Mouse (Mus musculus): Measurements from ENCODE around the gene Lipf. TPM values are rescaled to one million over a fixed set of nuclear protein-coding genes. Genes with fewer than 3 reads are reported as not detected.

Gene Lipf
- polyA plus RNA-seq (2014; fragmentation: Nextera tagmentation; extraction: Ambion mirVana) = not detected in 2 replicates

- DNase-seq (ENCODE audit: low spot score) (no peak), ATAC-seq (ENCODE audit: low read depth) (no peak)
- no peak within 1 kb of the TSS for H3K4me3 ChIP-seq (ENCODE audit: low read depth, low read length)
- no peaks in the 10 kb centered on the region for H3K9me3 ChIP-seq (ENCODE audit: control insufficient read depth, low read length)
- no peak within 1 kb of the TSS for H3K9ac ChIP-seq (ENCODE audit: low read depth, low read length)
- H3K27me3 ChIP-seq (replicated peaks; ENCODE audit: control insufficient read depth, insufficient read depth, low read length) = no peaks in the 10 kb centered on the region
- H3K27ac ChIP-seq (replicated peaks; ENCODE audit: low read depth, low read length) = no peak within 1 kb of the TSS
- no peaks in the 10 kb centered on the region for H3K4me1 ChIP-seq (ENCODE audit: control insufficient read depth, insufficient read depth, low read length)
- H3K4me2 ChIP-seq (ENCODE audit: low read depth, low read length) = no peak within 1 kb of the TSS
- no peaks in the 10 kb centered on the region for H3K36me3 ChIP-seq (ENCODE audit: control insufficient read depth, insufficient read depth, low read length)
These were observed at the start of gene Lipf for GRCm38 (mm10) chr19:33960887-33961286. Gene Lipf (plus strand): TSS chr19:33961187.

DNA sequence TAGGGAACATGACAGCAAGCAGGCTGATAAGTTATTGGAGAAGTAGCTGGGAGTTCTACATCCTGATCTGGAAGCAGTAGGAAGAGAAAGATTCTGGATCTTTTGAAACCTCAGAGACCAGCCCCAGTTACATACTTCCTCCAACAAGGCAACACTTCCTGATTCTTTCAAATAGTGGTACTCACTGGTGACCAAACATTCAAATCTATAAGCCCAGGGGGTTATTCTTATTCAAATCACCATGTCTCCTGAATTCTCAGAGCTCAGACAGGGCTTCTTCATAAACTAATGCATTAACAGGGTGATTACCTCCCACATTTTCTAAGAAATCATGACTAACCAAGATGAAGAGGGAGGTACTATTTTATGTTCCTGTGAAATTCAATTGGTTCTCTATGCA lies 36.9 kb upstream of the Lipf start:
- Histone ChIP-seq H3K27me3 (replicated peaks; ENCODE audit: control insufficient read depth, insufficient read depth, low read length) (no peaks in the 10 kb centered on the region), H3K4me2 (ENCODE audit: low read depth, low read length) (no peak overlapping the region), H3K9me3 (ENCODE audit: control insufficient read depth, low read length) (no peaks in the 10 kb centered on the region), H3K27ac (replicated peaks; ENCODE audit: low read depth, low read length) (no peak overlapping the region), H3K4me1 (ENCODE audit: control insufficient read depth, insufficient read depth, low read length) (no peaks in the 10 kb centered on the region), H3K36me3 (ENCODE audit: control insufficient read depth, insufficient read depth, low read length) (no peaks in the 10 kb centered on the region), H3K9ac (ENCODE audit: low read depth, low read length) (no peak overlapping the region), H3K4me3 (ENCODE audit: low read depth, low read length) (no peak overlapping the region)
- ATAC-seq (ENCODE audit: low read depth) (no peak), DNase-seq (ENCODE audit: low spot score) (no peak)

GRCm38 (mm10) chr19:33979007-33979406 lies 18.0 kb downstream of the Lipf start:
- DNase-seq (ENCODE audit: low spot score) = peak; percentile 30
- WGBS = 41% methylated on average over 3 of the region's 3 CpGs
- H3K27ac ChIP-seq (replicated peaks; ENCODE audit: low read depth, low read length) = no peak overlapping the region
- H3K9me3 ChIP-seq (ENCODE audit: control insufficient read depth, low read length) = no peaks in the 10 kb centered on the region
- H3K4me3 ChIP-seq (ENCODE audit: low read depth, low read length) = no peak overlapping the region
- no peak for ATAC-seq (ENCODE audit: low read depth)
- H3K36me3 ChIP-seq (ENCODE audit: control insufficient read depth, insufficient read depth, low read length) = no peaks in the 10 kb centered on the region
- no peaks in the 10 kb centered on the region for H3K4me1 ChIP-seq (ENCODE audit: control insufficient read depth, insufficient read depth, low read length)
- no peak overlapping the region for H3K4me2 ChIP-seq (ENCODE audit: low read depth, low read length)
- H3K27me3 ChIP-seq (replicated peaks; ENCODE audit: control insufficient read depth, insufficient read depth, low read length) = no peaks in the 10 kb centered on the region
- no peak overlapping the region for H3K9ac ChIP-seq (ENCODE audit: low read depth, low read length)

DNA sequence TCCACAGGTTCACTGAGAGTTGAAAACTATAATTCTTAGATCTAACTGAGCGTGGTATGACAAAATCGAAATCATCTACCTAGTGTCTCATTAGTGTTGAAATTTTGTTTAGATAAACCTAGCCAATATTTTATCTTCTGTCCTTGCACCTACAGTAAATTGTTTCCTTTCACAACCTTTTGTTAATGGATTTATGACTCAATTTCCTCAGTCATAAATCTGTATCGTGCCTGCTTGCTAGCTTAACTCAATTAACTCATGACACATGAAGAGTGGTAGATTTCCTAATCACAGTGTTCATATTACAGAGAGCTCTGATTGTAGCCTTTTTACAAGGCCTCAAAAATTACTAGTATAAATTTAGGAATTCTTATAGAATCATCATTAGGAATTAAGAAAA lies 22.1 kb downstream of the Lipf start:
- Histone ChIP-seq H3K9me3 (ENCODE audit: control insufficient read depth, low read length) (no peaks in the 10 kb centered on the region), H3K27me3 (replicated peaks; ENCODE audit: control insufficient read depth, insufficient read depth, low read length) (no peaks in the 10 kb centered on the region), H3K4me3 (ENCODE audit: low read depth, low read length) (no peak overlapping the region), H3K9ac (ENCODE audit: low read depth, low read length) (no peak overlapping the region), H3K4me1 (ENCODE audit: control insufficient read depth, insufficient read depth, low read length) (no peaks in the 10 kb centered on the region), H3K27ac (replicated peaks; ENCODE audit: low read depth, low read length) (no peak overlapping the region), H3K4me2 (ENCODE audit: low read depth, low read length) (no peak overlapping the region), H3K36me3 (ENCODE audit: control insufficient read depth, insufficient read depth, low read length) (no peaks in the 10 kb centered on the region)
- WGBS = 76% methylated on average over 3 of the region's 3 CpGs
- ATAC-seq (ENCODE audit: low read depth) (no peak), DNase-seq (ENCODE audit: low spot score) (no peak)

GRCm38 (mm10) chr19:34008002-34008401 lies 47.0 kb downstream of the Lipf start, which contains the start of gene Lipk:
Gene Lipk (plus strand): TSS chr19:34008290.
- 76% methylated on average over 6 of the region's 6 CpGs for WGBS
- Histone ChIP-seq H3K9ac (ENCODE audit: low read depth, low read length) (no peak within 1 kb of the TSS), H3K4me1 (ENCODE audit: control insufficient read depth, insufficient read depth, low read length) (no peaks in the 10 kb centered on the region), H3K4me2 (ENCODE audit: low read depth, low read length) (no peak within 1 kb of the TSS), H3K27me3 (replicated peaks; ENCODE audit: control insufficient read depth, insufficient read depth, low read length) (no peaks in the 10 kb centered on the region), H3K4me3 (ENCODE audit: low read depth, low read length) (no peak within 1 kb of the TSS), H3K36me3 (ENCODE audit: control insufficient read depth, insufficient read depth, low read length) (no peaks in the 10 kb centered on the region), H3K27ac (replicated peaks; ENCODE audit: low read depth, low read length) (no peak within 1 kb of the TSS), H3K9me3 (ENCODE audit: control insufficient read depth, low read length) (no peaks in the 10 kb centered on the region)
- no peak for ATAC-seq (ENCODE audit: low read depth)
- peak; percentile 14 for DNase-seq (ENCODE audit: low spot score)

DNA sequence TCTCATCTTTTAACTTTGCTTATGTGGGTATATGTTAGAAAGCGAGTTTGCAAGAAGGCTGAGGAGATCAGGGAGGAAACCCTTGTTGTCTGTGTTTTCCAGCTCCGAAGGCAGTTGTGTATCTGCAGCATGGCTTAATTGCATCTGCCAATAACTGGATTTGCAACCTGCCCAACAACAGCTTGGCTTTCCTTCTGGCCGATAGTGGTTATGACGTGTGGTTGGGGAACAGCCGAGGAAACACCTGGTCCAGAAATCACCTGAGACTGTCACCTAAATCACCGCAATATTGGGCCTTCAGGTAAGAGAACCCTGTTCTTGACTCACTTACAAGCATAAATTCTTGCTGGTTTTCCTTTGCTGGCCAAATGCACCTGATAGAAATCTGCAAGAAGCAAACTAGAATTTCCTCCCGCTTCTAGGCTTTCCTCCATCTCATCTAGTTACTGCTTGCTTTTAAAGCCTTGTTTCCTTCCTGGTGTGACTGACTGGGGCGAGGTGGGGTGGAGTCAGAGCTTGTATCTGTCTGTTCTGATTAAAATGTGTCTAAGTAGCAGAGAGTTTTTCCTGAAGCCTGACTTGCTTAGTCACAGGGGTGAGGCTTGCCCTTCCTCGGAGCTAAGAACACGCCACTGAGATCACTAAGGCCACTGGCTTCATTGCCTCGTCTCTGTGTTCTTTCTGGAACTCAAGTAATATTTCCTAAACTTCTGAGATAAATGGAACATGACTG lies 60.6 kb downstream of the Lipf start:
- WGBS = 78% methylated on average over 11 of the region's 11 CpGs
- ATAC-seq (ENCODE audit: low read depth) = no peak
- no peak for DNase-seq (ENCODE audit: low spot score)
- no peaks in the 10 kb centered on the region for H3K9me3 ChIP-seq (ENCODE audit: control insufficient read depth, low read length)
- no peak overlapping the region for H3K9ac ChIP-seq (ENCODE audit: low read depth, low read length)
- no peak overlapping the region for H3K4me2 ChIP-seq (ENCODE audit: low read depth, low read length)
- no peak overlapping the region for H3K4me3 ChIP-seq (ENCODE audit: low read depth, low read length)
- no peaks in the 10 kb centered on the region for H3K36me3 ChIP-seq (ENCODE audit: control insufficient read depth, insufficient read depth, low read length)
- H3K4me1 ChIP-seq (ENCODE audit: control insufficient read depth, insufficient read depth, low read length) = no peaks in the 10 kb centered on the region
- no peak overlapping the region for H3K27ac ChIP-seq (replicated peaks; ENCODE audit: low read depth, low read length)
- H3K27me3 ChIP-seq (replicated peaks; ENCODE audit: control insufficient read depth, insufficient read depth, low read length) = no peaks in the 10 kb centered on the region

DNA sequence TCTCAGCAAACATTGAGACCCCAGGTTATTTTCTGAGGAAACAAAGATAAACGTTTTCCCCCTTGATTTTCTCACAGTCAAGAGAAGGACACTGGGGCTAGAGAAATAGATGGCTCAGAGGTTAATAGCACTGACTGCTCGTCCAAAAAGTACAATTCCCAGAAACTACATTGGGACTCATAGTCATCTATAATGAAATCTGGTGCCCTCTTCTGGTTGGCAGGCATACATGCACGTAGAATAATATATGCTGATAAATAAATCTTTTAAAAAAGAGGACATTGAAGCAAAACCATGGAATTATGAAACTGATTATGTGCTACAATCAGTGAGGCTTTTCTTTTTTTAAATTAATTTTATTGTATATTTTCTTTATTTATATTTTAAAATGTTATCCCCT lies 61.8 kb downstream of the Lipf start:
- 40% methylated on average over 3 of the region's 3 CpGs for WGBS
- H3K9ac ChIP-seq (ENCODE audit: low read depth, low read length) = no peak overlapping the region
- H3K9me3 ChIP-seq (ENCODE audit: control insufficient read depth, low read length) = no peaks in the 10 kb centered on the region
- H3K27ac ChIP-seq (replicated peaks; ENCODE audit: low read depth, low read length) = no peak overlapping the region
- H3K4me2 ChIP-seq (ENCODE audit: low read depth, low read length) = no peak overlapping the region
- no peak for ATAC-seq (ENCODE audit: low read depth)
- DNase-seq (ENCODE audit: low spot score) = peak; percentile 51
- H3K36me3 ChIP-seq (ENCODE audit: control insufficient read depth, insufficient read depth, low read length) = no peaks in the 10 kb centered on the region
- no peak overlapping the region for H3K4me3 ChIP-seq (ENCODE audit: low read depth, low read length)
- no peaks in the 10 kb centered on the region for H3K4me1 ChIP-seq (ENCODE audit: control insufficient read depth, insufficient read depth, low read length)
- H3K27me3 ChIP-seq (replicated peaks; ENCODE audit: control insufficient read depth, insufficient read depth, low read length) = no peaks in the 10 kb centered on the region

Other genes starting within 250 kb of the Lipf start
- gene Lipo2, start 209.8 kb upstream of the Lipf start, polyA plus RNA-seq (2014; fragmentation: Nextera tagmentation; extraction: Ambion mirVana) = 0.35 and 0.64 TPM in 2 replicates
- gene Lipo3, start 199.2 kb upstream of the Lipf start, polyA plus RNA-seq (2014; fragmentation: Nextera tagmentation; extraction: Ambion mirVana) = 12.9 and 13.2 TPM in 2 replicates
- not detected in 2 replicates for gene Lipo1, start 173.7 kb upstream of the Lipf start, polyA plus RNA-seq (2014; fragmentation: Nextera tagmentation; extraction: Ambion mirVana)
- gene Lipk, start 47.1 kb downstream of the Lipf start, polyA plus RNA-seq (2014; fragmentation: Nextera tagmentation; extraction: Ambion mirVana) = 0.45 and 0.51 TPM in 2 replicates
- not detected in 2 replicates for gene Lipn, start 106.2 kb downstream of the Lipf start, polyA plus RNA-seq (2014; fragmentation: Nextera tagmentation; extraction: Ambion mirVana)
- gene Lipm, start 139.7 kb downstream of the Lipf start, polyA plus RNA-seq (2014; fragmentation: Nextera tagmentation; extraction: Ambion mirVana) = 4.5 and 5.2 TPM in 2 replicates
- gene Ankrd22, start 204.9 kb downstream of the Lipf start, polyA plus RNA-seq (2014; fragmentation: Nextera tagmentation; extraction: Ambion mirVana) = 2.8 and 5.4 TPM in 2 replicates
- gene Stambpl1, start 231.0 kb downstream of the Lipf start, polyA plus RNA-seq (2014; fragmentation: Nextera tagmentation; extraction: Ambion mirVana) = 8.8 and 10.2 TPM in 2 replicates